Mouse (Mus musculus) neutrophil, adult 5-6 weeks (primary cell): Measurements from ENCODE around the gene Pts. TPM values are rescaled to one million over a fixed set of nuclear protein-coding genes. Genes with fewer than 3 reads are reported as not detected.

ENCODE experiments used
- ATAC-seq: fragments of 151-379, 151-347 bp; 2 replicates; pipeline ENCODE4 v1.8.0; 2017; ENCODE audit warnings: mild to moderate bottlenecking, moderate TSS enrichment; ENCODE audit not compliant: insufficient number of reproducible peaks, poor library complexity, low FRiP score, severe bottlenecking; ENCODE audit errors: extremely low read depth
- total RNA-seq: library from RNA; stranded (forward); fragments of 200-1000 nt; gene quantifications from 2 replicates; pipeline ENCODE4 v1.2.3, GENCODE M21; 2017

The Pts gene
- total RNA-seq, 1 experiment from 2014 or later: 106 TPM

DNA sequence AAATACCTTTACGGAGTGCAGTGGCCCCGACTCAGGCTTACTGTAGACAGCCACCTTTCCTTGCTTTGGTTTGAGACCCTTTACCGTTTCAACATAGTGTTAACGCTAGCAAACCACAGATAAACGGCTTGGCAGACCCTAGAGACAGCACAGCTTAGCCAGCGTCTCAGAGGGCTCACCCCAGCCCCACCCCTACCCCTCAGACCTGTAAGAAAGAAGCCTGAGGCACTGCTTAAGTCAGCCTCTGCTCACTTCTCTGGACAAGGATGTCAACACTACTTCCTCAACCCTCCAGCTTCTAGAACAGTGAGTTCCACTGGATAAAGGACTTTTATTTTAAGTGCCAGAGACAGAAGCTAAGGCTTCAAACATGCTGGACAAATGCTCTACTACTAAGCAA is 32.0 kb downstream of the Pts start:
- no peak for ATAC-seq

DNA sequence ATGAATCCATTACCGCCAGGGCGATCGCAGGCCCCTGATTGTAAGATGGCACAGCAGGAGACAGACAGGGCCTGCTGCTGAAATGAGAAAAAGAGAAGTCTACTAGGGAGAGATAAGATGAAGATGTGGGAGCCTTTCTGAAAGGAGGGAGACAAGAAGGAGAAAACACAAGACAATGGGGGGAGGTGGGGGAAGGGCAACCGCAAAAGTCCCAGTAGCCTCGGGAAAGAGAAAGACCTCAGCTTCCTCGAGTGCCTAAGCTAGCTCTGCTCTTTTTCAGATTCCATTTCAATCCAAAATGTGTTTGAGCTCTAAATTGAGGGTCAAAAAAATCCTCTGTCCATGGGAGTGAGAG is 32.4 kb downstream of the Pts start:
- ATAC-seq: no peak

DNA sequence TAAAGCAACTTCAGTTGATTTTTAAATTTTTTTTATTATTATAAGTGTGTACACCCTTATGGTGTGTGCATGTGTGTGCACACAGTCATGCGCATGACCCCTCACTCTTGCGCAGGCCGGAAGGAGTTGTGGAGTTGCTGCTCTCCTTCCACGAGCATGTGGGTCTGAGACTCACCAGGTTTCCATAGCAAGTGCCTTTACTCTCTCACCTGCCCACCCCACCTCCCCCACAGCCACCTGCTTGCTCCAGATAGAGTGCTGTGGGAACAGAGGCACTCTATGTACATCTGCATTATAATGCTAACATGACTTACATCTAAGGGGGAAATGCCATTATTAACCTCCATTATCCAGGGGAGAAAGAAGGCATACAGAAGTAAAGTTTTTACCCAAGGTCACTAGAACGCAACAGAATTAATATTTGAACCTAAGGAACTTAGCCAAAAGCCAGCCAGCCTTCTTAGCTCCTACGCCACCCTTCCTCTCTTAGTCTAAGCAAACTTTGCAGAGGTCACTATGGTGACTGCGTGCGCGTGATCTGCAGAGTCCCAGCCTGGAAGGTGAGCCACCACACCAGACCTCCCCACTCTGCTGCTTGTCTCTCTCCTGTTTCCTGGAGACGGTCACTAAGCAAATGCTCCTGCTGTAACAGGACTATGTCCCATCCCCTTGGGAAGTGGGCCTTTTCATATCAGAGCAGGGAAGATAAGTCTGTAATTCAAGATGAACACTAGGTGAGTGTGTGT is 32.9 kb downstream of the Pts start:
- ATAC-seq: no peak

DNA sequence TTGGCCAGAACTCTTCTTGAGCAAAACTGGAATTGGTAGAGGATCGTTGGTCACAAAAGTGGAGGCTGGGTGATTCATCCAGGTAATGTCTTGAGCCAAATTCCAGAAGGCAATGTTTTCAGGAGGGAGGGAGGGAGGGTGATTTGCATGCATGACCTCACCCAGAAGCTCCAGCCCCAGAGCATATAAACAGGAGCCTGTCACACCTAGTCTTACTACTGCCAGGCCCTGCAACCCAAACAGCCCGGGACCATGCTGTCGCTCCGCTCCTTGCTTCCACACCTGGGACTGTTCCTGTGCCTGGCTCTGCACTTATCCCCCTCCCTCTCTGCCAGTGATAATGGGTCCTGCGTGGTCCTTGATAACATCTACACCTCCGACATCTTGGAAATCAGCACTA is 34.2 kb downstream of the Pts start, which contains the start of gene Plet1:
Plet1 (plus strand) TSS at position 215 of the 400 bp plus-strand sequence.
- no peak for ATAC-seq

DNA sequence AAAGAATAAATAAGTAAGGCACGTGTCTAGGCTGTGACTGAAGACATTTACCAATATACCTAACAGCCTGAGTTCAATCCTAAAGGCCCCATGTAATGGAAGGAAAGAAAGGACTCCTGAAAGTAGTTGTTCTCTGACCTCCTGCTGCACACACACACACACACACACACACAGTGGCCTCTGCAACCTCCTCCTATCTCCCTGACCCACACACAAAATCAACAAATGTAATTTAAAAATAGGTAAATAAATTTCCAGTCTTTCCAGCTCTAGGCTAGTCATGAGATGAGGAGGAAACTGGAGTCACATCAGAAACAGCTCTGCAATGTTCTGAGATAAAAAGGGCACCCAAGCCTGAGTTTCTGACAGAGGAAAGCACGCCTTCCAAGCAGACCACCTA is 34.7 kb downstream of the Pts start:
- ATAC-seq: no peak

DNA sequence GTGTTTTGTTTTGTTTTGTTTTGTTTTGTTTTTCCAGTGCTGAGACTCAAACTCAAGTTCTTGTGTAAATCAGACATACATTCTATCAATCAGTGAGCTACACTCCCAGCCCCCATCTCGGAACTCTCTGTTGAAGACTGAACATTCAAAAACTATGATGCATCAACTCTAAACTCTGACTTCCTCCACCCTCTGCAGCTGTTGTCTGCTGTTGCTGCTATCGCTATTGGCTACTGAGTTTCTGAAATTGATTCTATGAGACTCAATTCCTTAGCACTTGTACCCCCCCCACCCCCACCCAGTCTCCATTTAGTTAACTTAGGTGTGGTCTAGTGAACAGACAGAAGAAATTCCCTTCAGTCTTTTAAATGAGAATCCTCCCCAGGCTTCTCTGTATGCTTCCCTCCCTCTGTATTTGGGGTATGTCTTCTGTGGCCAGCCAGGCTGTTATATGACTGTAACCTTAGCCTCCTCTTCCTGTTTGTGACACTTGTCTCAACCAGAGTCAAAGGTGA is 36.9 kb downstream of the Pts start:
- no peak for ATAC-seq

DNA sequence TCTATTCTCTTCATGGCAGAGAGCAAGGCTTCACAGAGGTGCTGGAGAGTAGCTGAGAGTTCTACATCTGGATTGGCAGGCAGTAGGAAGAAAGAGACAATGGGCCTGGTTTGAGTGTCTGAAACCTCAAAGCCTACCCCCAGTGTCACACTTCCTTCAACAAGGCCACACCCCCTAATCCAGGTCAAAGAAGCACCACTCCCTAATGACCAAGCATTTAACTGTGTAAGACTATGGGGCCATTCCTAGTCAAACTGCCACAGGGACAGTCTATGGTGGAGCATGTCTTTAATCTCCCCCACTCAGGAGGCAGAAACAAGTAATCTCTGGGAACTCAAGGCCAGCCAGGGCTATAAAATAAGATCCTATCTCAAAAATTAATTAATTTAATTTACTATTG is 37.7 kb downstream of the Pts start:
- ATAC-seq: no peak

DNA sequence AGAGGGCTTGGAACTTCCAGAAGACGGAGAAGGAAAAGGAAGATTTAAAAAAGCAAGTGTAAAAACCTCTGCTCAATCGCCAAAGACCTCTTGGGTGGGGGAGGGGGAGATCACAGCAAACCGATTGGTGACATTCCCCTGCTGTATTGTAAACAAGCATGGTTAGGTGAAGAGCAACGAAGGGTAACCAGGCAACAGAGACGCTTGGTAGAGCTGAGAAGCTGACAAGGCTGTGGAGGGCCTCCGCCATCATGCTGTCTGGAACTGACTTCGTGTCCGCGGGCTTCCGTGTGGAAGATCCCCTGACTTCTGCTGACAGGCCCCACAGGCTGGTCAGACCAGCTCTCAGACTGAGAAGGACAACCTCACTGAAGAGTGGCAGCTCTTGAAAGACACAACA is 43.0 kb downstream of the Pts start:
- ATAC-seq: no peak

DNA sequence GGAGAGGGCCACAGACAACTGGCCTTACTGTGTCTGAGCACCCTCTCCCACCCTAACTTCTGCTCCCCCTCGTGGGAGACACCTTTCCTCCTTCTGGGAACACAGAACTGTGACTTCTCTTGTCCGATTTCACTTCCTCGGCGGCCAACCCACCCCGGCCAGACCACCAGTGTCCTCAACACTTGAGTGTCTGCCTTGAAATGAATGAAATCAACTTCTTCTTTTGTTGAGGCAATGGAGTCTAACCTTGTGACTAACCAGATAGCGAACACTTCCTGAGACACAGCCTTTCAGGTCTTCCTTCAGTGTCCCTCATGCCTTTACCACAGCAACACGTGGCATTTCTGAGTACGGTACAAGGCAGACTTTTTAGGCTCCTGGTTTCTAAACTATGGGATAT is 45.8 kb downstream of the Pts start:
- ATAC-seq: no peak

DNA sequence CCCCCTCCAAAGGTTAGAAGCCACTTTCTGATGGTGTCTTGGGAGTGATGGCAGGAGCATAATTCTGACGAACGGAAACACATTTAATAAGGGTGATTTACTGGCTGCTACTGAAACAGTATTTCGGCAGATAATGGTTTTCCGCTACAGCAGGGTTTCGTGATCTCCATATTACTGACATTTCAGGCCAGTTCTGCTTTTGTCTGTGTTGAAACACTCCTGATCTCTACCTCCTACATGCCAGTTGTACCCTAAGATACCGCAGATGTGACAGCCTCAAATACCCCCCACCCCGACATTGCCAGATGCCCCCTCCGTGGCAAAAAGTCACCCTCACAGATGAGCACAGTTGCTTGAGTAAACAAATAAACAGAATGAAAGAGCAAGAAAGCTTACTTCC is 49.0 kb downstream of the Pts start:
- ATAC-seq: no peak

DNA sequence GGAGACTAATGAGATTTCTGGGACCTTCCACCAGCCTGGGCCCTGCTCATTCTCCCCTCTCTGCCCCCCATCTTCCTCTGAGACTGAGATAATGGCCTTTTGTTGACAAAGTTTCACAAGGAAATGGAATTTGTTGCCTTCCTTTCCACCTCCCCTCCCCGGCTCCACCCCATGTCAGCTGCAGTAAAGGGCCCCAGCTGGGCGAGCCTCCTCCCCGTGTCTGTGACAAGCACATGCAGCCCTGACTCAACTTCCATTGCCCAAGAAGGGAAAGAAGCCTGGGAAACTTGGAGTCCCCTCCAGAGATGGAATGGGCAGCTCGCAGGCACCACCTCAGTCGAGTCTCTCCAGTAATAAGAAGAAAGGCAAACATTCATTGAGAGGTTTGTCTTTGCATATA is 49.7 kb downstream of the Pts start:
- no peak for ATAC-seq

DNA sequence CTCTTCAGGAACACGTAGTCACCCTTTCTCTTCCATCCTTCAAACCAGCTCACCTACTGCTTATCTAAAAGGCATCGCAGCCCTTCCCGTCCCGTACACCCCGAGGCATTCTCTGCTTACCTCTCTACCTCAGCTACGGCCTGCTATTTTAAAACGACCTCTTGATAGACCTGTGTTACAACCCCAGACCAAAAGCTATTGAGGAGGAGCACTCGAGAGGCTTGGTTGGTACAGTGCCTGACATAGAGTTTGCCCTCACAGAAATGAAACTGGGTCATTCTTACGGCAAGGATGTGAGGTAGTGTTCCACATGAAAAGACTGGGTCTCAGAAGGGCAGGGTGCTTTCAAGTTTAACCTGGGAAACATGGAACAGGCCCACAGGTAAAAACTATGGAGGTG is 51.3 kb downstream of the Pts start:
- no peak for ATAC-seq

DNA sequence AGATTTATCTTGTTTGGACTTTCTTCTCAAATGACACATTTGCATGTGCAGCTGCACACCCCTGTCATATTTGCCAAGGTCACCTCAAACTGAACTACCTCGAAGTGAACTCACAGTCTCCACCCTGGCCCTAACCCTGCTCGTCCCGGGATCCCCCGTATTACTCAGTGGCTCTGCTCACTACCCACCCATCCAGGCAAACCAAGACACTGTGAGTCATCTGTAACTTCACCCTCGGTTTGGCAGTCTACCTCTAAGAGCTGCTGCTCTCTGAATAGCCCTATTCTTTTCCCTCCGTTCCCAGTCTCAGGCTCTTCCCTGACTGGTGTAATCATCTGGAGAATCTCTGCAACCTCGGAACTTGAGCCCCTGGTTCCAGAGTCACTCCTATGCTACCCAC is 51.9 kb downstream of the Pts start:
- ATAC-seq: no peak

DNA sequence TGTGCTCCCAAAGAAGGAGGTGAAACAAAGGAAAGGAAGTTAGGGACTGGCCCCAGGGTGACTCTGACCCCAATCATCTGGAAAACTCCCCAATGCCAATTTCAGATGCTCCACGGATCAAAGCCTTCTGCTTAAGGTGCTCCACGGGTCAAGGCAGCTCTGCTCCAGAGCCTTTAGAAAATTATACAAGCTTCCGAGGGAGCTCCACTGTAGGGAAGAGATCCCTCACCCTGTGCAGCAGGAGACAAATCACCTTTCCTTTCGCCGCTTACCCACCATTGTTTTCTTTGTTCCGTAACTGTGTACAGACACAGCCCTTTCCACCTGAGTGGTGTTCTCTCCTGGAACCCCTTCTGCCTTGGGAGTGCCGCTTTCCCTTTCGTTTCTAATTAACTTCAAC is 52.8 kb downstream of the Pts start:
- no peak for ATAC-seq

DNA sequence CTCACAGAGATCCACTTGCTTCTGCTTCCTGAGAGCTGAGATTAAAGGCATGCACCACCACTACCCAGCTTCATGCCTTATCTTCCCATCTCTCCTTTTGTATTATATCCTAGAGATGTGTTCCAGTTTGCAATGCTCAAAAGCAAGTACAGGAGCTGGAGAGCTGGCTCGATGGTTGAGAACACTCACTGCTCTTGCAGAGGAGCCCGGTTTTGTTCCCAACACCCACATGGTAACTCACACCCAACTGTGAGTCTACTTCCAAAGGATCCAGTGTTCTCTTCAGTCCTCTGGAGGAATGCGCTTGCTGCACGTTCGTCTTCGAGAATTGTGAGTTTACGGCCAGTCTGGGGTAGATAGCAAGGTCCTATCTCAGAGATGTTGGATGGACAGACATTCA is 53.2 kb downstream of the Pts start:
- no peak for ATAC-seq

Other genes starting within 250 kb of the Pts start
- 71.3 and 115 TPM in 2 replicates for gene Rpl10-ps3, start 183.8 kb downstream of the Pts start, total RNA-seq
- 17.9 and 21.0 TPM in 2 replicates for gene Plet1, start 34.2 kb downstream of the Pts start, total RNA-seq
- 8.5 and 10.0 TPM in 2 replicates for gene Il18, start 26.1 kb upstream of the Pts start, total RNA-seq
- 0.86 and 2.2 TPM in 2 replicates for gene Bco2, start 26.5 kb upstream of the Pts start, total RNA-seq
- gene Tex12, start 32.6 kb upstream of the Pts start, total RNA-seq: not detected in 2 replicates
- 76.4 and 77.9 TPM in 2 replicates for gene Sdhd, start 75.1 kb upstream of the Pts start, total RNA-seq
- gene Timm8b, start 75.2 kb upstream of the Pts start, total RNA-seq: 68.5 and 70.9 TPM in 2 replicates
- 0.74 and 2.3 TPM in 2 replicates for gene Pih1d2, start 88.6 kb upstream of the Pts start, total RNA-seq
- gene Nkapd1, start 88.7 kb upstream of the Pts start, total RNA-seq: 28.4 and 29.7 TPM in 2 replicates
- gene Dlat, start 131.1 kb upstream of the Pts start, total RNA-seq: 16.3 and 16.4 TPM in 2 replicates
- gene Dixdc1, start 210.8 kb upstream of the Pts start, total RNA-seq: 0.12 TPM in 1 of 2 replicates, not detected in the other
- gene 2310030G06Rik, start 217.8 kb upstream of the Pts start, total RNA-seq: not detected in 2 replicates
- gene Cryab, start 222.6 kb upstream of the Pts start, total RNA-seq: not detected in 2 replicates
- gene Hspb2, start 223.6 kb upstream of the Pts start, total RNA-seq: not detected in 2 replicates
- 9.2 and 10.3 TPM in 2 replicates for gene Fdxacb1, start 239.5 kb upstream of the Pts start, total RNA-seq
- gene Alg9, start 246.3 kb upstream of the Pts start, total RNA-seq: 9.0 and 12.8 TPM in 2 replicates
- gene 1110032A03Rik, start 246.8 kb upstream of the Pts start, total RNA-seq: 29.6 and 33.8 TPM in 2 replicates